Comparison of ENCODE assay signal across 8 mouse cellular contexts in genomic region chr10:81410981-81411380, GRCm38 (mm10). TPM values are rescaled to one million over a fixed set of nuclear protein-coding genes. Genes with fewer than 3 reads are reported as not detected.
DNase-seq lines count a peak whose midpoint lies in the region; ATAC-seq and TF ChIP-seq lines count a peak whose summit lies in the region.

No protein-coding gene starts in this region.

- H3K9ac ChIP-seq in heart, postnatal 0 days (replicated peaks; ENCODE audit: low read depth, low read length) = no peak overlapping the region
- H3K9ac ChIP-seq in limb, embryonic 13.5 days = 0 out of 2 replicates have a peak overlapping the region, but pooled peaks have one; percentile 31

- 0 out of 2 replicates have a peak, but pooled peaks cover 8% of the 10 kb centered on the region for H3K27me3 ChIP-seq in E14TG2a.4 (ENCODE audit: insufficient read depth, low read length)
- H3K27me3 ChIP-seq in heart, postnatal 0 days (ENCODE audit: control insufficient read depth, insufficient read depth, low read length) = no peaks in the 10 kb centered on the region
- H3K27me3 ChIP-seq in limb, embryonic 13.5 days = peaks cover 18% of the 10 kb centered on the region

- peak; percentile 64 for DNase-seq in adrenal gland, postnatal 14 days
- DNase-seq in adrenal gland, postnatal 4 days (ENCODE audit: low spot score in 2 of 2) = no peak
- no peak for DNase-seq in heart, postnatal 0 days (ENCODE audit: low spot score)
- DNase-seq in right cerebral cortex, postnatal 14 days = no peak
- DNase-seq in cerebellum, adult 18-20 months = no peak

- 54% methylated on average over 9 of the region's 9 CpGs for WGBS in heart, postnatal 0 days
- WGBS in limb, embryonic 13.5 days = 66% methylated on average over 9 of the region's 9 CpGs

- no peak for TF ChIP-seq CTCF in E14TG2a.4 (conservative IDR thresholded peaks at IDR 0.05; ENCODE audit: low read length)
- no peak for TF ChIP-seq CTCF in heart, postnatal 0 days (IDR thresholded peaks at IDR 0.05; ENCODE audit: low read depth)

- 0 out of 2 replicates have a peak overlapping the region, but pooled peaks have one; percentile 33 for H3K4me2 ChIP-seq in heart, postnatal 0 days (ENCODE audit: low read depth, low read length)
- H3K4me2 ChIP-seq in limb, embryonic 13.5 days (replicated peaks) = no peak overlapping the region

- H3K4me1 ChIP-seq in E14TG2a.4 (replicated peaks; ENCODE audit: low read depth, low read length) = peaks cover 100% of the 10 kb centered on the region
- peaks cover 77% of the 10 kb centered on the region for H3K4me1 ChIP-seq in heart, postnatal 0 days (ENCODE audit: control insufficient read depth, insufficient read depth)
- peaks cover 98% of the 10 kb centered on the region for H3K4me1 ChIP-seq in limb, embryonic 13.5 days

- no peaks in the 10 kb centered on the region for H3K9me3 ChIP-seq in E14TG2a.4 (ENCODE audit: low read length)
- no peaks in the 10 kb centered on the region for H3K9me3 ChIP-seq in heart, postnatal 0 days (replicated peaks; ENCODE audit: control insufficient read depth, low read length)
- no peaks in the 10 kb centered on the region for H3K9me3 ChIP-seq in limb, embryonic 13.5 days

- peak overlapping the region; percentile 97 for H3K27ac ChIP-seq in heart, postnatal 0 days (ENCODE audit: low read depth)
- H3K27ac ChIP-seq in limb, embryonic 13.5 days = peak overlapping the region; percentile 85

- H3K36me3 ChIP-seq in E14TG2a.4 (ENCODE audit: insufficient read depth, low read length) = peaks cover 48% of the 10 kb centered on the region
- peaks cover 21% of the 10 kb centered on the region for H3K36me3 ChIP-seq in heart, postnatal 0 days (replicated peaks; ENCODE audit: control insufficient read depth, insufficient read depth, low read length)
- peaks cover 52% of the 10 kb centered on the region for H3K36me3 ChIP-seq in limb, embryonic 13.5 days

- no peak for ATAC-seq in heart, postnatal 0 days (ENCODE audit: insufficient read depth, low read depth)
- no peak for ATAC-seq in limb, embryonic 13.5 days (ENCODE audit: low FRiP score, low read depth)
- ATAC-seq in inflammation-experienced regulatory T-cells, adult 6 months = no peak

- TF ChIP-seq EP300 in heart, postnatal 0 days (IDR thresholded peaks at IDR 0.05; ENCODE audit: low read depth) = no peak

- H3K4me3 ChIP-seq in E14TG2a.4 (replicated peaks; ENCODE audit: low read length) = peak overlapping the region; percentile 73
- no peak overlapping the region for H3K4me3 ChIP-seq in heart, postnatal 0 days (ENCODE audit: low read depth, low read length)
- H3K4me3 ChIP-seq in limb, embryonic 13.5 days = no peak overlapping the region

RNA-seq across cellular contexts. Expression of gene Smim24, which starts 18.1 kb away (rescaled TPM):
- 0.94 and 1.9 TPM in 2 replicates for total RNA-seq in adrenal gland, postnatal 14 days (2021)
- 10 to 100 TPM in 1 of 2 experiments, 1 to 10 TPM in 1; 1.2 to 13.2 TPM for total RNA-seq in adrenal gland, postnatal 4 days (2021)
- 6.6 and 7.8 TPM in 2 replicates for total RNA-seq in heart, postnatal 0 days (2014; rRNA removed; ENCODE audit: low replicate concordance)
- 3.3 and 3.8 TPM in 2 replicates for polyA plus RNA-seq in heart, postnatal 0 days (2015; fragmentation: Nextera tagmentation; extraction: Ambion mirVana)
- polyA plus RNA-seq in limb, embryonic 13.5 days (2015; fragmentation: Nextera tagmentation; extraction: Ambion mirVana) = 4.2 and 4.7 TPM in 2 replicates
- 10 to 100 TPM in 1 of 3 experiments, 1 to 10 TPM in 2; 4.4 to 10.7 (median 9.8) TPM for polyA plus RNA-seq in inflammation-experienced regulatory T-cells, adult 6 months (2017; shearing (Covaris generic))

RNA-seq across cellular contexts. Expression of gene Gm48552, which starts 22.2 kb away (rescaled TPM):
- 0.64 and 2.1 TPM in 2 replicates for total RNA-seq in adrenal gland, postnatal 14 days (2021)
- 1 to 10 TPM; 2.6 to 4.1 TPM for total RNA-seq in adrenal gland, postnatal 4 days (2021)
- total RNA-seq in heart, postnatal 0 days (2014; rRNA removed; ENCODE audit: low replicate concordance) = not detected in 2 replicates
- 0.45 and 0.70 TPM in 2 replicates for polyA plus RNA-seq in heart, postnatal 0 days (2015; fragmentation: Nextera tagmentation; extraction: Ambion mirVana)
- polyA plus RNA-seq in limb, embryonic 13.5 days (2015; fragmentation: Nextera tagmentation; extraction: Ambion mirVana) = 1.7 and 1.9 TPM in 2 replicates
- 1 to 10 TPM in 1 of 3 experiments, not detected in 2; 3.1 TPM for polyA plus RNA-seq in inflammation-experienced regulatory T-cells, adult 6 months (2017; shearing (Covaris generic))

RNA-seq across cellular contexts. Expression of gene Gm48551, which starts 26.7 kb away (rescaled TPM):
- total RNA-seq in adrenal gland, postnatal 14 days (2021) = 0.48 and 1.6 TPM in 2 replicates
- 1 to 10 TPM; 1.7 to 1.8 TPM for total RNA-seq in adrenal gland, postnatal 4 days (2021)
- 0.11 TPM in 1 of 2 replicates, not detected in the other for total RNA-seq in heart, postnatal 0 days (2014; rRNA removed; ENCODE audit: low replicate concordance)
- polyA plus RNA-seq in heart, postnatal 0 days (2015; fragmentation: Nextera tagmentation; extraction: Ambion mirVana) = 0.43 and 1.1 TPM in 2 replicates
- 3.3 and 4.0 TPM in 2 replicates for polyA plus RNA-seq in limb, embryonic 13.5 days (2015; fragmentation: Nextera tagmentation; extraction: Ambion mirVana)
- 1 to 10 TPM in 2 of 3 experiments, under 1 TPM in 1; 0.60 to 1.9 (median 1.1) TPM for polyA plus RNA-seq in inflammation-experienced regulatory T-cells, adult 6 months (2017; shearing (Covaris generic))

RNA-seq across cellular contexts. Expression of gene Dohh, which starts 26.8 kb away (rescaled TPM):
- total RNA-seq in adrenal gland, postnatal 14 days (2021) = 52.6 and 55.6 TPM in 2 replicates
- total RNA-seq in adrenal gland, postnatal 4 days (2021) = 10 to 100 TPM; 49.4 to 49.7 TPM
- 123 and 139 TPM in 2 replicates for total RNA-seq in heart, postnatal 0 days (2014; rRNA removed; ENCODE audit: low replicate concordance)
- polyA plus RNA-seq in heart, postnatal 0 days (2015; fragmentation: Nextera tagmentation; extraction: Ambion mirVana) = 75.2 and 77.6 TPM in 2 replicates
- polyA plus RNA-seq in limb, embryonic 13.5 days (2015; fragmentation: Nextera tagmentation; extraction: Ambion mirVana) = 72.7 and 79.4 TPM in 2 replicates
- polyA plus RNA-seq in inflammation-experienced regulatory T-cells, adult 6 months (2017; shearing (Covaris generic)) = 10 to 100 TPM in 2 of 3 experiments, 1 to 10 TPM in 1; 9.2 to 17.9 (median 10.9) TPM

RNA-seq across cellular contexts. Expression of gene Fzr1, which starts 32.7 kb away (rescaled TPM):
- 40.5 and 43.3 TPM in 2 replicates for total RNA-seq in adrenal gland, postnatal 14 days (2021)
- 10 to 100 TPM; 69.1 to 70.7 TPM for total RNA-seq in adrenal gland, postnatal 4 days (2021)
- 47.6 and 53.9 TPM in 2 replicates for total RNA-seq in heart, postnatal 0 days (2014; rRNA removed; ENCODE audit: low replicate concordance)
- 45.8 and 48.4 TPM in 2 replicates for polyA plus RNA-seq in heart, postnatal 0 days (2015; fragmentation: Nextera tagmentation; extraction: Ambion mirVana)
- 111 and 112 TPM in 2 replicates for polyA plus RNA-seq in limb, embryonic 13.5 days (2015; fragmentation: Nextera tagmentation; extraction: Ambion mirVana)
- 10 to 100 TPM; 10.7 to 27.1 (median 13.4) TPM for polyA plus RNA-seq in inflammation-experienced regulatory T-cells, adult 6 months (2017; shearing (Covaris generic))
